Mouse (Mus musculus): ENCODE measurements around the gene Ifna4.
"Not testable (repeated sequence)": the region's sequence is repeated elsewhere in the genome, so short reads cannot be mapped to it uniquely, and the experiment has no call there.

The Ifna4 gene

DNA sequence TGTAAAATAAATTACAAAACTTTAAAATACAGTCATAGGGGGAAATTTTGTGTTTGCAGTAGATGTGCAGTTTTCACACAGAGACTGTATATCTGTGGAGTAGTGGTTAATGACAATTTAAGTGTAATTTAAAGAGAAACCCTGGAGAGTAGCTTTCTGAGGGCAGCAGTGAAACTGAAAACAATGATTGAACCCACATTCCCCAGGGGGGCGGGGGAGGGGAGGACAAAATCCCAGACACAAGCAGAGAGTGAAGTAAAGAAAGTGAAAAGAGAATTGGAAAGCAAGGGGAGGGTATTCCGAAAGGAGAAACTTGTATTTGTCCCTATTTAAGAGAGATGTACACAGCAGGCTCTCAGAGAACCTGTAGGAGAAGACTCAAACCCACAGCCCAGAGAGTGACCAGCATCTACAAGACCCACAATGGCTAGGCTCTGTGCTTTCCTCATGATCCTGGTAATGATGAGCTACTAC lies at the start of gene Ifna4:
Gene Ifna4, plus strand, starts transcription at position 424 of the 474 bp plus-strand sequence.
- DNase-seq (ENCODE audit: low read depth, low spot score): no peak

DNA sequence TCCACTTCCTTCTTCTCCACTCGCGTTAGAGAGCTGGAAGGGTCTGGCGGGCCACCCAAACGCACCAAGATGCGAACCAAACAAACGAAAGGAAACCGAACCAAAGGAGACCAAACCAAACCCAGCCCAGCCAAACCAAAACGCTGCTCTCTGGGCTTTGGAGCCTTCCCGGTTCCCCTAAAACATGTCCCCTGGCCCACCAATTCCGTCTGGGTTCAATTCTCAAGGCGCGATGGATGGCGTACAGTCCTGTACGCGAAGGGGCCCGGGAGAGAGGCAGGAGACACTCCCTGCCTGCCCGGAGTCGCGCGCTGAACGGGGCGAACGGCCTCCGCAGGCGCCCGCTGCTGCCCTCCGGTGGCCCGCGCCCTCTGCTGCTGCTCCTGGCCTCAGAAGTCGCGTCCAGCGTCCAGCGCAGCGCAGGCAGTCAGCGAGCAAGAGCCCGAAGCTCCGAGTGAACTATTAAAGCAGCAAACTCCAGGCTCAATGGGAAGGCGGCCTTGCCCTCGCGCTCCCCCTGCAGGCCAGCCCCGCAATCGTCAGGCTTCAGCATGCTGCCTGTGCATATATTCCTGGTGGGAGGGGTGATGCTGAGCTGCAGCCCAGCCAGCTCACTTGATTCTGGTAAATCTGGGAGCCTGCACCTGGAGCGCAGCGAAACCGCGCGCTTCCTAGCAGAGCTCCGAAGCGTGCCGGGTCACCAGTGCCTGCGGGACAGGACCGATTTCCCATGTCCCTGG lies 47.6 kb upstream of the Ifna4 start, which contains the start of gene Gm13275:
Gene Gm13275, plus strand, starts transcription at position 552 of the 740 bp plus-strand sequence.
- not testable (repeated sequence) for DNase-seq (ENCODE audit: low read depth, low spot score)

GRCm38 (mm10) chr4:88797097-88797496 lies 44.6 kb upstream of the Ifna4 start, which contains the start of gene Gm13279:
Gene Gm13279 (plus strand): TSS chr4:88797397.
- DNase-seq (ENCODE audit: low read depth, low spot score): not testable (repeated sequence)

GRCm38 (mm10) chr4:88799365-88799764 lies 42.3 kb upstream of the Ifna4 start, which contains the start of gene Gm13285:
Gene Gm13285 (plus strand): TSS chr4:88799665.
- DNase-seq (ENCODE audit: low read depth, low spot score): not testable (repeated sequence)

GRCm38 (mm10) chr4:88802954-88803353 lies 38.7 kb upstream of the Ifna4 start, which contains the start of gene Gm13287:
Gene Gm13287 (plus strand): TSS chr4:88803254.
- DNase-seq (ENCODE audit: low read depth, low spot score): not testable (repeated sequence)

- not testable (repeated sequence) for DNase-seq (ENCODE audit: low read depth, low spot score)
Observed at GRCm38 (mm10) chr4:88805231-88805630, 36.4 kb upstream of the Ifna4 start, which contains the start of gene Gm13288. Gene Gm13288 (plus strand): TSS chr4:88805531.

- not testable (repeated sequence) for DNase-seq (ENCODE audit: low read depth, low spot score)
Observed at GRCm38 (mm10) chr4:88805761-88806160, 35.9 kb upstream of the Ifna4 start.

DNA sequence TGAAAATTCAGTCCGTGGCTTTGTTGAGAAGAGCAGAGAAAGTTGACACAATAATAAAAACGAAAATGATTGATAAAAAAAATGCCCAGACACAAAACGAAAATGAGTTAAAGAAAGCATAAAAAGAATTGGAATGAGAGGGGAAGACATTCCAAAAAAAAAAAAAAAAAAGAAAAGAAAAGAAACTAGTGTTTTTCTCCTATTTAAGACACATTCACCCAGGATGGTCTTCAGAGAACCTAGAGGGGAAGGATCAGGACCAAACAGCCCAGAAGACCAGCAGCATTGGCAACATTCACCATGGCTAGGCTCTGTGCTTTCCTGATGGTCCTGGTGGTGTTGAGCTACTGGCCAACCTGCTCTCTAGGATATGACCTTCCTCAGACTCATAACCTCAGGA lies 25.7 kb upstream of the Ifna4 start, which contains the start of gene Ifna7:
Gene Ifna7, plus strand, starts transcription at position 301 of the 400 bp plus-strand sequence.
- no peak for DNase-seq (ENCODE audit: low read depth, low spot score)

DNA sequence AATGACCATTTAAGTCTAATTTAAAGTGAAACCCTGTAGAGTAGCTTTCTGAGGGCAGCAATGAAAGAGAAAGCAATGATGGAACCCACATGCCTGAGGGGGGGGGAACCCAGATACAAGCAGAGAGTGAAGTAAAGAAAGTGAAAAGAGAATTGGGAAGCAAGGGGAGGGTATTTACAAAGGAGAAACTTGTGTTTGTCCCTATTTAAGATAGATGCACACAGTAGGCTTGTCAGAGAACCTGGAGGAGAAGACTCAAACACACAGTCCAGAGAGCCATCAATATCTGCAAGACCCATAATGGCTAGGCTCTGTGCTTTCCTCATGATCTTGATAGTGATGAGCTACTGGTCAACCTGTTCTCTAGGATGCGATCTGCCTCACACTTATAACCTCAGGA lies 22.0 kb upstream of the Ifna4 start, which contains the start of gene Ifna11:
Gene Ifna11, plus strand, starts transcription at position 301 of the 400 bp plus-strand sequence.
- no peak for DNase-seq (ENCODE audit: low read depth, low spot score)

DNA sequence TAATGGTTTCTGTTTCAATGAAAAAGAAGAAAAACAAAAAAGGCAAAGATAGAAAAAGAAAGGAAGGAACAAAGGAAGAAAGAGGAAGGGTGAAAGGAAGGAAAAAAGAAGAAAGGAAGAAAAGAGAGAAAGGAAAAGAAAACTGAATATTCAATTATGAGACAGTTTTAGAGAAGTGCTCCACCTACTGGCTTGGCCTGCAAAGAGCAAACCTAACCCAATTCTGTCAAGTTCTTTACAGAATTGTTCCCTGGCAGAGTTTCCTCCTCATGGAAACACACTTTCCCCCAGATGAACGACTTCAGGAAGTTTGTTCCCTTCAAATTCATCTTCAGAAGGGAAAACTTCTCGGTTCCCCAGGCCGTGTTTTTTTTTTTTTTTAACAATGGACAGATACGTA lies 18.7 kb upstream of the Ifna4 start:
- peak; percentile 31 for DNase-seq (ENCODE audit: low read depth, low spot score)

- not testable (repeated sequence) for DNase-seq (ENCODE audit: low read depth, low spot score)
Observed at GRCm38 (mm10) chr4:88827116-88827515, 14.5 kb upstream of the Ifna4 start, which contains the start of gene Ifna6. Gene Ifna6 (plus strand): TSS chr4:88827416.

DNA sequence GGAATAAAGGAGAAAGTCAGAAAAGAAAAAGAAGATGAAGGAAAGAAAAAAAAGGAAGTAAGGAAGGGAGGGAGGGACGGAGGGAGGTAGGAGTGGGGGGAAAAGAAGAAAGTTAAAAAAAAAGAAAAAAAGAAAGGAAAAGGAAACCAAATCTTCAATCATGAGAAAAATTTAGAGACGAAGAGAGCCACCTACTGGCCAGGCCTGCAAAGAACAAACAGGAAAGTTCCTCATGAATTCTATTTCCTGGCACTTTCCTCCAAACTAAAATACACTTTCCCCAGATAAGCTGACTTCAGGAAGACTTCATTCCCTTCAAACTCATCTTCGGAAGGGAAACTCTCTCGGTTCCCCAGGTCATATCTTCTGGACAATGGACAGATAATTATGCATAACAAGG lies 11.1 kb upstream of the Ifna4 start:
- peak; percentile 35 for DNase-seq (ENCODE audit: low read depth, low spot score)

GRCm38 (mm10) chr4:88835225-88835624 lies 6.4 kb upstream of the Ifna4 start, which contains the start of gene Ifna5:
Gene Ifna5 (plus strand): TSS chr4:88835525.
- DNase-seq (ENCODE audit: low read depth, low spot score): not testable (repeated sequence)

GRCm38 (mm10) chr4:88838828-88839227 lies 2.8 kb upstream of the Ifna4 start:
- peak; percentile 29 for DNase-seq (ENCODE audit: low read depth, low spot score)

DNA sequence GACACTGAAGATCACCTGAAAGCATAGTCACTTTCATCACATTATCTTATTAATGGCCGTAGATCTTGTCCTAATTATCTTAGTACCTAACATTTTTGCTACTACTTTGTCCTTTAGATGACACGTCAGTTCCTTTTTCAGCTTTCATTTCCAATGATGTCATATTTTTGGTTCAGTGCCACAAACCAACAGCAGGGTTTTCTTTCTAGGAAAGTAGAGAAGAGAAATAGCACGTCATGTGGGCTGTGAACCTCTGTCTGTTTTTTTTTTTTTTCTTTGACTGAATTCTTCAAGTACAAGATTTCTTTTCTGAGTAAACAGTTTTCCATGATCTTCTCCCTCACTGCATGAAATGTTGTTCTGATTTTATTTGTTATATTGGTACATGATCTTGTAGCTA lies 1.6 kb upstream of the Ifna4 start:
- DNase-seq (ENCODE audit: low read depth, low spot score): no peak

DNA sequence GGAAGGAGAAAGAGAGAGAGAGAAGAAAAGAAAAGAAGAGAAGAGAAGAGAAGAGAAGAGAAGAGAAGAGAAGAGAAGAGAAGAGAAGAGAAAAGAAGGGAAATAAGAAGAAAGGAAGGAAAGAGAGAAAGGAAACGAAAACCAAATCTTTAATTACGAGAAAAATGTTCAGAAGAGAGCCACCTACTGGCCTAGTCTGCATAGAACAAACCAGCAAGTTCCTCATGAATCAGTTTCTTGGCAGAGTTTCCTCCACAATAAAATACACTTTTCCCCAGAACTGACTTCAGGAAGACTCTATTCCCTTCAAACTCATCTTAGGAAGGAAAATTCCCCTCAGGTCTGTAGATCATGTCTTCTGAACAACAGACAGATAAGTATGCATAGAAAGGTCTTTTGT lies 3.7 kb downstream of the Ifna4 start:
- DNase-seq (ENCODE audit: low read depth, low spot score): peak; percentile 25

GRCm38 (mm10) chr4:88849698-88850097 lies 8.0 kb downstream of the Ifna4 start, which contains the start of gene Ifna1:
Gene Ifna1 (plus strand): TSS chr4:88850087.
- no peak for DNase-seq (ENCODE audit: low read depth, low spot score)

DNA sequence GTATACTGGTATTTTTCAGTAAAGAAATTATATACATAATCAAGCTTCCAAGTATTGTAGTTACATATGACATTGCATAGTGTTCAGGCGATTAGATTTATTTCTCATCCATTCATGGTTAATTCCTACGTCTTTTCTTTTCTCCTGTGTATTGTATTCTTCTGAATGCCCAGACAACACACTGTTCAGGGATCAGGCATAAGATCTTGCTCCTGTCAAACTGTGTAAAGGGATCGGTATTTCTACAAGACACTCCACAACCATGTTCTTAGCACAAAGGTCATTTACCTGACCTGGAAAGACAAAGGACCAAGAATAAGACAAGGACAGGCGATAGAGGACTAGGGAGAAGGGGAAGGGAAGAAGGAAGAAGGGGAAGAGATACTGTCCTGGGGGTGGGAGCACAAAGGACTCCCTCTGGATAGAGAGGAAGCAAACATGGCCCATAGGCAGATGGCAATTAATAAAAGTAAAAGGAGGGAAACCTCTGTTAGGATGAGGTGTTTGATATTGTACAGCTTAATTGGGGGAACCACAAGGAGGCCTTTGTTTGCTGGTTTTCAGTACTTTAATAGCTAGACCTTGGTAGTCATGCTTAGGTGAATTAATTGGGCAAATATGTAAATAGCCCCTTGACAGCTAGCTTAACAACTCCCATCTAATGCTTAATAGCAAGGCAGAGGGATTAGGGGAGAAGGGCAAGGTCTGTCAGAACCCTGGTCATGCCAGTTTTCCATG lies 9.5 kb downstream of the Ifna4 start:
- no peak for DNase-seq (ENCODE audit: low read depth, low spot score)

GRCm38 (mm10) chr4:88859214-88859613 lies 17.6 kb downstream of the Ifna4 start:
- no peak for DNase-seq (ENCODE audit: low read depth, low spot score)

DNA sequence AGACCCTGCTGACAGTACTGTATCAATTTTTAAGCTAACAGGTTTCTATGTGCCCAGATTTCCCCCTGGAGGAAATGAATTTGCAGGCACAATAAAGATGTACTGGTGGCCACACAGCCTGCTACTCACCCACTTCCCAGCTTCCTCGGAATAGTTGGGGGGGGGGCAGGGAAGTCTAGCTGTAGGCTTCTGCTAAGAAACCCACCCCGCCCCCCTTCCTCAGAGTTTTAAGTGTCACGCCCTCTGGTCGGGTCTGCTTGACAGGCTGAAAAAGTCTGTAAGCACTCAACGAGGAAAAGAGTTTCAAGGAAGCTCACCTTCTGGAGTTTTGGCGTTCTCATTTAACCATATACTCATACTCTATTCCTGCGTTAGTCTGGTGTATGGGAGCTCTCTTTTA lies 21.6 kb downstream of the Ifna4 start:
- DNase-seq (ENCODE audit: low read depth, low spot score): no peak

DNA sequence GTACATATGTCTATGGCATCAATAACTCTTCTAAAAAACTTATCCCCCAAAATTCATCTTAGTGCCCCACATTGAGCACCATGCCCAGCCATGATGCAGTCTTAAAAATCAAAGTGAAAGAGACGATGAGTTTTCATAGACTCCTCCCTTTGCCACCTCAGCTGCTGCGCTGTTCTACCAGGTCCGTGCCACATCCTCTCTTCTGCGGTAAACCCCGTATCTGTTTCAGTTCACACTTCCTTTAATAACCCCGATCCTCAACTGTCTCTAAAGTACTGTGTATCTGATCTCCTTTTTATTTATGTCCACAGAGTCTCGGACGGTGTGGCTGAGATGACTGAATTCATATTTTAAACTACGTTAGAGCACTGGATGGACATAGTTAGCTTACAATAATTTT lies 22.9 kb downstream of the Ifna4 start:
- no peak for DNase-seq (ENCODE audit: low read depth, low spot score)

All from brain, adult 2 months (tissue).